In genomic region chr7:110254395-110254794, GRCm38 (mm10) we compare ENCODE assay signal across 23 mouse cellular contexts. TPM values are rescaled to one million over a fixed set of nuclear protein-coding genes. Genes with fewer than 3 reads are reported as not detected.
DNase-seq lines count a peak whose midpoint lies in the region; ATAC-seq and TF ChIP-seq lines count a peak whose summit lies in the region.
"Had no signal": no experiment of that assay in that cellular context is flagged by ENCODE, and none has a peak within 500 bp of the region (broad histone marks: within the 10 kb centered on the region; RNA-seq: fewer than 3 reads in every experiment).

No protein-coding gene starts in this region.

- no peaks in the 10 kb centered on the region for H3K9me3 ChIP-seq in heart, embryonic 12.5 days (replicated peaks)
- H3K9me3 ChIP-seq: forebrain, embryonic 10.5 days; forebrain, embryonic 13.5 days; hindbrain, embryonic 10.5 days; hindbrain, embryonic 13.5 days had no signal

- H3K27ac ChIP-seq in heart, embryonic 12.5 days (ENCODE audit: poor library complexity, severe bottlenecking), result peak overlapping the region; percentile 26; the same call in 1 of the 2 replicates
- no peak overlapping the region for H3K27ac ChIP-seq in thymus, adult 2 months (ENCODE audit: control insufficient read depth, insufficient read depth, low read length)
- H3K27ac ChIP-seq: forebrain, embryonic 10.5 days; forebrain, embryonic 13.5 days; gastrocnemius, adult 2 months; hindbrain, embryonic 10.5 days; hindbrain, embryonic 13.5 days had no signal

- H3K4me3 ChIP-seq in heart, embryonic 12.5 days, result no peak overlapping the region
- no peak overlapping the region for H3K4me3 ChIP-seq in thymus, adult 2 months (ENCODE audit: control insufficient read depth, insufficient read depth, low read length)
- H3K4me3 ChIP-seq: forebrain, embryonic 10.5 days; forebrain, embryonic 13.5 days; gastrocnemius, adult 2 months; hindbrain, embryonic 10.5 days; hindbrain, embryonic 13.5 days had no signal

- WGBS in heart, embryonic 12.5 days, result 65% methylated on average over 5 of the region's 5 CpGs
- WGBS in thymus, adult 2 months, result 66% methylated on average over 5 of the region's 5 CpGs

- H3K4me1 ChIP-seq in heart, embryonic 12.5 days (replicated peaks), result peaks cover 49% of the 10 kb centered on the region
- H3K4me1 ChIP-seq in thymus, adult 2 months (replicated peaks; ENCODE audit: control insufficient read depth, insufficient read depth, low read length), result peaks cover 6% of the 10 kb centered on the region
- H3K4me1 ChIP-seq: forebrain, embryonic 10.5 days; forebrain, embryonic 13.5 days; hindbrain, embryonic 10.5 days; hindbrain, embryonic 13.5 days had no signal

- no peak for ATAC-seq in heart, embryonic 12.5 days (ENCODE audit: insufficient number of reproducible peaks, low FRiP score)
- ATAC-seq: forebrain, embryonic 13.5 days; forebrain, embryonic 16.5 days; hindbrain, embryonic 16.5 days; intestine, postnatal 0 days had no signal

- no peak for DNase-seq in heart, adult 18-20 months
- DNase-seq in thymus, postnatal 0 days (ENCODE audit: low spot score), result peak; percentile 15
- DNase-seq in thymus, adult 2 months, result no peak
- DNase-seq in induced T-regulatory cell, adult 2 months (ENCODE audit: low read depth), result peak; percentile 57
- DNase-seq in kidney, postnatal 10 days, result no peak
- no peak for DNase-seq in frontal cortex, postnatal 25 days (ENCODE audit: low spot score in 2 of 2)
- DNase-seq: adrenal gland, postnatal 10 days; adrenal gland, postnatal 36 days; B cell, adult 2 months; cerebellum, adult 18-20 months; cerebellum, adult 9-10 months; cerebellum, postnatal 14 days; gastrocnemius, adult 2 months; gastrocnemius, postnatal 25 days; heart, postnatal 36 days had no signal

- H3K9ac ChIP-seq in heart, embryonic 12.5 days, result no peak overlapping the region
- H3K9ac ChIP-seq: forebrain, embryonic 13.5 days; hindbrain, embryonic 13.5 days had no signal

- peaks cover 12% of the 10 kb centered on the region for H3K36me3 ChIP-seq in heart, embryonic 12.5 days
- H3K36me3 ChIP-seq in thymus, adult 2 months (ENCODE audit: control insufficient read depth, insufficient read depth, low read length), result no peaks in the 10 kb centered on the region

- no peaks in the 10 kb centered on the region for H3K27me3 ChIP-seq in heart, embryonic 12.5 days (replicated peaks)
- no peaks in the 10 kb centered on the region for H3K27me3 ChIP-seq in thymus, adult 2 months (ENCODE audit: control insufficient read depth, insufficient read depth, low read length)
- H3K27me3 ChIP-seq: forebrain, embryonic 13.5 days; hindbrain, embryonic 13.5 days had no signal

- TF ChIP-seq CTCF in thymus, adult 2 months (IDR thresholded peaks at IDR 0.05; ENCODE audit: borderline replicate concordance, control insufficient read depth, extremely low read depth, insufficient read depth, low read length, poor library complexity), result no peak

- no peak overlapping the region for H3K4me2 ChIP-seq in heart, embryonic 12.5 days
- H3K4me2 ChIP-seq: forebrain, embryonic 13.5 days; hindbrain, embryonic 13.5 days had no signal

- no peak for TF ChIP-seq POLR2A in thymus, adult 2 months (IDR thresholded peaks at IDR 0.05; ENCODE audit: control insufficient read depth, extremely low read depth, insufficient read depth, low read length, poor library complexity)

RNA-seq across cellular contexts. Expression of gene Swap70, which starts 32.9 kb away (rescaled TPM):
- 22.6 and 23.1 TPM in 2 replicates for polyA plus RNA-seq in heart, embryonic 12.5 days (2016; fragmentation: Nextera tagmentation; extraction: Ambion mirVana)
- total RNA-seq in heart, adult 18-20 months (2021), result 10 to 100 TPM; 10.8 to 14.7 TPM
- polyA plus RNA-seq in thymus, postnatal 0 days (2015; fragmentation: Nextera tagmentation; extraction: Ambion mirVana), result 24.7 and 25.5 TPM in 2 replicates
- polyA plus RNA-seq in thymus, adult 2 months (2012; rRNA removed), result 18.3 and 20.1 TPM in 2 replicates

Comparison
In these comparisons a context has a peak if more than half of its experiments do, and no peak if none do; other contexts are left out.
1. DNase-seq: peak in thymus, postnatal 0 days (single experiment) and induced T-regulatory cell, adult 2 months (single experiment); none in heart, adult 18-20 months (0 of 2), thymus, adult 2 months (single experiment), kidney, postnatal 10 days (single experiment) and frontal cortex, postnatal 25 days (0 of 2).